ENCODE assay signal across 8 mouse cellular contexts in the genomic region with DNA sequence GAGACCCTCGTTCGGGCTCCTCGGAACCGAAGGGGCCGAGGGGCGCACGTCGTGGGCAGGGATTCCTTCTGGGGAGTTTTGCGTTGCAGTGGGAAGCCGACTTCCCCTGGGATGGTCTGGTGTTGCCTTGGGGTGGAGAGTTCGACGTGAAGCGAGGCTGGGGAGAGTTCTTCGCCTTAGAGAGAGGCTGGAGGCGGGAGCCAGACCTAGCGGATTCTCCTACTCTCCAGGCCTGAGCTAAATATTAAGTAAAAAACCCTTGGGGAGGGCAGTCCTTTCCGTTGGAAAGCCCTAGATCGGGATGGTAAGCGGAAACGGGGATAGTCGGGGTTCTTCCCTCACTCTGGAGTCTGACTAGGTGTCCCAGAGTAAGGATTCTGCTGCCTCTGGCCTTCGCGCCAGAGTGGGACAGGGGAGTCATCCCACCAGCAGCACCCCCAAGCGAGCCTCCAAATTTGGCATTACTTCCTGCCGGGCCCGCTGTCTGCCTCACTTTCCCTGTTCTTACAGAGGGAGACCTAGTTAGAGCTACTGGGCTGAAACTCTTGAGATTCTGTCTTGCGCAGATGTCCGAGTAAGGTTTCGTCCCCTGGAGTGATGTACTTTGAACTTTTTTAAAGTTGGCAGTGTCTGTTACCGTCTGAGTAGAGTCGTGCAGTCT. TPM values are rescaled to one million over a fixed set of nuclear protein-coding genes. Genes with fewer than 3 reads are reported as not detected.
DNase-seq lines count a peak whose midpoint lies in the region; ATAC-seq and TF ChIP-seq lines count a peak whose summit lies in the region.

No protein-coding gene starts in this region.

- peaks cover 2% of the 10 kb centered on the region; the same call in 1 of the 2 replicates for H3K4me1 ChIP-seq in testis, adult 2 months (ENCODE audit: control insufficient read depth, insufficient read depth, low read length)

- H3K27me3 ChIP-seq in testis, adult 2 months (ENCODE audit: control insufficient read depth, insufficient read depth, low read length) = no peaks in the 10 kb centered on the region

- no peaks in the 10 kb centered on the region for H3K36me3 ChIP-seq in testis, adult 2 months (ENCODE audit: control insufficient read depth, insufficient read depth, low read length)

- no peak for TF ChIP-seq CTCF in testis, adult 2 months (IDR thresholded peaks at IDR 0.05; ENCODE audit: control insufficient read depth, insufficient read depth, insufficient replicate concordance, low read depth, low read length)

- H3K27ac ChIP-seq in testis, adult 2 months (ENCODE audit: control insufficient read depth, insufficient read depth, low read depth, low read length) = peak overlapping the region; percentile 99

- TF ChIP-seq POLR2A in testis, adult 2 months (IDR thresholded peaks at IDR 0.05; ENCODE audit: control insufficient read depth, low read depth, low read length) = no peak

- DNase-seq in CD4-positive, CD25-positive, alpha-beta regulatory T cell, adult 2 months (ENCODE audit: low read depth, low spot score) = peak; percentile 43
- peak; percentile 47 for DNase-seq in CD4-positive helper T cell, adult 2 months (ENCODE audit: low read depth, low spot score)
- DNase-seq in cerebellum, adult 8-10 months = peak; percentile 15
- DNase-seq in heart, adult 8-10 months (ENCODE audit: low spot score) = peak; percentile 16
- DNase-seq in kidney, adult 9 months = peak; percentile 76
- peak; percentile 32 for DNase-seq in lung, postnatal 10 days

- peak overlapping the region; percentile 100 for H3K4me3 ChIP-seq in testis, adult 2 months (ENCODE audit: control insufficient read depth, low read depth, low read length)

- ATAC-seq in CD4-positive, CD25-positive, alpha-beta regulatory T cell, adult 4 months = no peak

RNA-seq across cellular contexts. Expression of gene Fam192a, which starts 0.8 kb away (rescaled TPM):
- 10 to 100 TPM; 80.6 to 84.1 TPM for polyA plus RNA-seq in CD4-positive, CD25-positive, alpha-beta regulatory T cell, adult 4 months (2017; shearing (Covaris generic))
- total RNA-seq in heart, adult 8-10 months (2022) = 10 to 100 TPM; 19.1 to 25.6 (median 19.5) TPM
- 25.1 TPM in 2 replicates for polyA plus RNA-seq in testis, adult 2 months (2012; rRNA removed)

RNA-seq across cellular contexts. Expression of gene Rspry1, which starts 0.9 kb away (rescaled TPM):
- polyA plus RNA-seq in CD4-positive, CD25-positive, alpha-beta regulatory T cell, adult 4 months (2017; shearing (Covaris generic)) = 10 to 100 TPM; 25.3 to 29.6 TPM
- 10 to 100 TPM in 1 of 4 experiments, 1 to 10 TPM in 3; 8.9 to 10.5 (median 9.5) TPM for total RNA-seq in heart, adult 8-10 months (2022)
- polyA plus RNA-seq in testis, adult 2 months (2012; rRNA removed) = 20.3 and 24.1 TPM in 2 replicates

Comparison
In these comparisons a context has a peak if more than half of its experiments do, and no peak if none do; other contexts are left out.
1. DNase-seq: peak in every context shown above with its lines; median percentile 76 in kidney, adult 9 months; 47 in CD4-positive helper T cell, adult 2 months; 43 in CD4-positive, CD25-positive, alpha-beta regulatory T cell, adult 2 months; 32 in lung, postnatal 10 days; 16 in heart, adult 8-10 months; 15 in cerebellum, adult 8-10 months.